14 mouse cellular contexts compared by ENCODE assay signal in genomic region chr1:91022157-91022895, GRCm38 (mm10). TPM values are rescaled to one million over a fixed set of nuclear protein-coding genes. Genes with fewer than 3 reads are reported as not detected.
A peak's percentile ranks its signal among the peaks of the same experiment; 100 is the strongest.
DNase-seq lines count a peak whose midpoint lies in the region; ATAC-seq and TF ChIP-seq lines count a peak whose summit lies in the region.
"Had no signal": no experiment of that assay in that cellular context is flagged by ENCODE, and none has a peak within 500 bp of the region (broad histone marks: within the 10 kb centered on the region; RNA-seq: fewer than 3 reads in every experiment).

No protein-coding gene starts in this region.

- 60% methylated on average over 11 of the region's 11 CpGs for WGBS in heart, adult 2 months
- 34% methylated on average over 11 of the region's 11 CpGs for WGBS in heart, embryonic 12.5 days
- WGBS in stomach, embryonic 16.5 days = 50% methylated on average over 11 of the region's 11 CpGs
- WGBS in kidney, embryonic 14.5 days = 56% methylated on average over 11 of the region's 11 CpGs

- peak overlapping the region; percentile 46 for H3K4me2 ChIP-seq in heart, embryonic 12.5 days
- H3K4me2 ChIP-seq in stomach, embryonic 16.5 days (ENCODE audit: low read depth, low read length) = no peak overlapping the region
- no peak overlapping the region for H3K4me2 ChIP-seq in kidney, embryonic 14.5 days (replicated peaks; ENCODE audit: low read depth, low read length)
- H3K4me2 ChIP-seq: lung, embryonic 15.5 days had no signal

- H3K27ac ChIP-seq in heart, adult 2 months = peak overlapping the region; percentile 58
- peak overlapping the region; percentile 97 for H3K27ac ChIP-seq in heart, embryonic 12.5 days (ENCODE audit: poor library complexity, severe bottlenecking)
- peak overlapping the region; percentile 80 for H3K27ac ChIP-seq in stomach, embryonic 16.5 days (ENCODE audit: low read length)
- H3K27ac ChIP-seq in kidney, embryonic 14.5 days (ENCODE audit: low read depth, low read length) = no peak overlapping the region

- intact Hi-C loops in heart, adult 2 months (cut with DNase I) = no loop called here

- peaks cover 4% of the 10 kb centered on the region; the same call in 1 of the 2 replicates for H3K79me2 ChIP-seq in heart, adult 2 months (replicated peaks; ENCODE audit: control insufficient read depth, insufficient read depth, low read length)

- H3K27me3 ChIP-seq in heart, adult 2 months (ENCODE audit: control insufficient read depth, insufficient read depth, low read length) = no peaks in the 10 kb centered on the region
- no peaks in the 10 kb centered on the region for H3K27me3 ChIP-seq in megakaryocyte, embryonic 14.5 days (replicated peaks)
- H3K27me3 ChIP-seq in heart, embryonic 12.5 days (replicated peaks) = no peaks in the 10 kb centered on the region
- H3K27me3 ChIP-seq in stomach, embryonic 16.5 days (ENCODE audit: control insufficient read depth, insufficient read depth, low read length) = no peaks in the 10 kb centered on the region
- no peaks in the 10 kb centered on the region for H3K27me3 ChIP-seq in kidney, embryonic 14.5 days (ENCODE audit: control insufficient read depth, insufficient read depth, low read length)
- H3K27me3 ChIP-seq: lung, embryonic 15.5 days had no signal

- DNase-seq in heart, adult 2 months = peak in 1 of 2 experiments; percentile 58
- DNase-seq in heart, adult 9 months (ENCODE audit: low spot score in 2 of 2) = no peak
- DNase-seq in adipocyte (ENCODE audit: low spot score) = no peak
- DNase-seq: cerebellum, postnatal 36 days; thymus, postnatal 36 days had no signal

- no peak for ATAC-seq in megakaryocyte, adult 5-6 weeks (ENCODE audit: poor library complexity, severe bottlenecking)
- peak; percentile 57 for ATAC-seq in heart, embryonic 12.5 days (ENCODE audit: insufficient number of reproducible peaks, low FRiP score)
- ATAC-seq in stomach, embryonic 16.5 days (ENCODE audit: insufficient read depth, low FRiP score) = no peak
- no peak for ATAC-seq in kidney, embryonic 14.5 days (ENCODE audit: low FRiP score, low TSS enrichment)

- TF ChIP-seq POLR2A in heart, adult 2 months (IDR thresholded peaks at IDR 0.05; ENCODE audit: insufficient read depth, low read depth, low read length) = no peak

- H3K9me3 ChIP-seq in megakaryocyte, embryonic 14.5 days = peaks cover 8% of the 10 kb centered on the region
- peaks cover 5% of the 10 kb centered on the region; the same call in 1 of the 2 replicates for H3K9me3 ChIP-seq in heart, embryonic 12.5 days (replicated peaks)
- no peaks in the 10 kb centered on the region for H3K9me3 ChIP-seq in stomach, embryonic 16.5 days (replicated peaks; ENCODE audit: control insufficient read depth, low read length)
- no peaks in the 10 kb centered on the region for H3K9me3 ChIP-seq in kidney, embryonic 14.5 days (ENCODE audit: control insufficient read depth, low read length)
- H3K9me3 ChIP-seq: lung, embryonic 15.5 days had no signal

- no peak overlapping the region for H3K9ac ChIP-seq in heart, adult 2 months (ENCODE audit: low read depth, low read length)
- peak overlapping the region; percentile 59 for H3K9ac ChIP-seq in heart, embryonic 12.5 days
- H3K9ac ChIP-seq in stomach, embryonic 16.5 days (ENCODE audit: low read length) = peak overlapping the region; percentile 40; the same call in 1 of the 2 replicates
- H3K9ac ChIP-seq in kidney, embryonic 14.5 days (ENCODE audit: low read depth, low read length) = no peak overlapping the region
- H3K9ac ChIP-seq: lung, embryonic 15.5 days had no signal

- peaks cover 10% of the 10 kb centered on the region for H3K36me3 ChIP-seq in heart, adult 2 months (ENCODE audit: control insufficient read depth, insufficient read depth, low read length)
- peaks cover 22% of the 10 kb centered on the region for H3K36me3 ChIP-seq in megakaryocyte, embryonic 14.5 days (replicated peaks; ENCODE audit: low read length)
- H3K36me3 ChIP-seq in heart, embryonic 12.5 days = peaks cover 32% of the 10 kb centered on the region
- no peaks in the 10 kb centered on the region for H3K36me3 ChIP-seq in stomach, embryonic 16.5 days (ENCODE audit: control insufficient read depth, insufficient read depth, low read length)
- no peaks in the 10 kb centered on the region for H3K36me3 ChIP-seq in kidney, embryonic 14.5 days (ENCODE audit: control insufficient read depth, insufficient read depth, low read length)
- H3K36me3 ChIP-seq: lung, embryonic 15.5 days had no signal

- TF ChIP-seq EP300 in heart, adult 2 months (IDR thresholded peaks at IDR 0.05; ENCODE audit: insufficient read depth, low read depth, low read length) = 0 out of 2 replicates have a peak, but pooled peaks have one; percentile 18

- no peak overlapping the region for H3K4me3 ChIP-seq in heart, adult 2 months
- H3K4me3 ChIP-seq in megakaryocyte, embryonic 14.5 days (replicated peaks) = peak overlapping the region; percentile 50
- H3K4me3 ChIP-seq in heart, embryonic 12.5 days = no peak overlapping the region
- no peak overlapping the region for H3K4me3 ChIP-seq in stomach, embryonic 16.5 days (replicated peaks; ENCODE audit: low read length)
- no peak overlapping the region for H3K4me3 ChIP-seq in kidney, embryonic 14.5 days (ENCODE audit: low read length)
- H3K4me3 ChIP-seq: erythroblast, embryonic 14.5 days; lung, embryonic 15.5 days had no signal

- TF ChIP-seq CTCF in heart, adult 2 months (IDR thresholded peaks at IDR 0.05) = no peak

- peaks cover 21% of the 10 kb centered on the region for H3K4me1 ChIP-seq in heart, adult 2 months (ENCODE audit: control insufficient read depth, insufficient read depth, low read length)
- H3K4me1 ChIP-seq in megakaryocyte, embryonic 14.5 days = peaks cover 70% of the 10 kb centered on the region
- H3K4me1 ChIP-seq in heart, embryonic 12.5 days (replicated peaks) = peaks cover 59% of the 10 kb centered on the region
- H3K4me1 ChIP-seq in stomach, embryonic 16.5 days (ENCODE audit: control insufficient read depth, insufficient read depth, low read length) = peaks cover 14% of the 10 kb centered on the region
- H3K4me1 ChIP-seq in kidney, embryonic 14.5 days (ENCODE audit: control insufficient read depth, insufficient read depth, low read length) = peaks cover 1% of the 10 kb centered on the region

RNA-seq across cellular contexts. Expression of gene Lrrfip1, which starts 23.8 kb away (rescaled TPM):
- total RNA-seq in heart, adult 2 months (2021) = 10 to 100 TPM; 63.5 to 75.5 TPM
- 32.9 and 44.2 TPM in 2 replicates for polyA plus RNA-seq in heart, adult 2 months (2012; rRNA removed)
- 1.9 and 12.2 TPM in 2 replicates for polyA plus RNA-seq in megakaryocyte, embryonic 14.5 days (2012; ENCODE audit: insufficient read depth, low replicate concordance)
- 123 and 128 TPM in 2 replicates for total RNA-seq in megakaryocyte, adult 5-6 weeks (2015)
- total RNA-seq in megakaryocyte, adult 5-6 weeks (2017) = 228 and 254 TPM in 2 replicates
- polyA plus RNA-seq in heart, embryonic 12.5 days (2016; fragmentation: Nextera tagmentation; extraction: Ambion mirVana) = 151 and 161 TPM in 2 replicates
- polyA plus RNA-seq in stomach, embryonic 16.5 days (2015; fragmentation: Nextera tagmentation; extraction: Ambion mirVana) = 85.4 and 88.0 TPM in 2 replicates
- polyA plus RNA-seq in kidney, embryonic 14.5 days (2014; fragmentation: Nextera tagmentation; extraction: Ambion mirVana) = 25.7 and 33.6 TPM in 2 replicates

RNA-seq across cellular contexts. Expression of gene Rab17, which starts 52.9 kb away (rescaled TPM):
- total RNA-seq in heart, adult 2 months (2021) = 1 to 10 TPM; 1.7 to 2.6 TPM
- polyA plus RNA-seq in heart, adult 2 months (2012; rRNA removed) = 1.4 and 2.3 TPM in 2 replicates
- 3.4 TPM in 1 of 2 replicates, not detected in the other for polyA plus RNA-seq in megakaryocyte, embryonic 14.5 days (2012; ENCODE audit: insufficient read depth, low replicate concordance)
- not detected in 2 replicates for total RNA-seq in megakaryocyte, adult 5-6 weeks (2015)
- not detected in 2 replicates for total RNA-seq in megakaryocyte, adult 5-6 weeks (2017)
- polyA plus RNA-seq in heart, embryonic 12.5 days (2016; fragmentation: Nextera tagmentation; extraction: Ambion mirVana) = 0.64 and 1.3 TPM in 2 replicates
- polyA plus RNA-seq in stomach, embryonic 16.5 days (2015; fragmentation: Nextera tagmentation; extraction: Ambion mirVana) = 10.0 and 12.1 TPM in 2 replicates
- polyA plus RNA-seq in kidney, embryonic 14.5 days (2014; fragmentation: Nextera tagmentation; extraction: Ambion mirVana) = 3.7 and 6.1 TPM in 2 replicates
- total RNA-seq: gastrocnemius, postnatal 36 days; midbrain, postnatal 0 days had no signal
- polyA plus RNA-seq: erythroblast, embryonic 14.5 days had no signal

Comparison
In these comparisons a context has a peak if more than half of its experiments do, and no peak if none do; other contexts are left out.
1. H3K9ac ChIP-seq: peak in heart, embryonic 12.5 days (single experiment) and stomach, embryonic 16.5 days (single experiment); none in heart, adult 2 months (single experiment) and kidney, embryonic 14.5 days (single experiment).